Mouse (Mus musculus) forebrain, embryonic 13.5 days (tissue): ENCODE measurements around the gene Hist1h1a. TPM values are rescaled to one million over a fixed set of nuclear protein-coding genes. Genes with fewer than 3 reads are reported as not detected.

Source experiments
- ATAC-seq: fragments of 200-750 bp; cut with Nextera tagmentation; 2 replicates; pipeline ENCODE4 v1.8.0; 2017
- H3K27ac ChIP-seq: fragments of 300-500 bp; sonication (generic); 2 replicates; pipeline ENCODE4 v1.5.1; 2015; ENCODE audit warnings: inconsistent platforms, mild to moderate bottlenecking, moderate library complexity
- H3K27me3 ChIP-seq: fragments of 300-500 bp; sonication (generic); 2 replicates; pipeline ENCODE4 v1.6.1; 2015; ENCODE audit warnings: mild to moderate bottlenecking, inconsistent platforms
- H3K36me3 ChIP-seq: fragments of 300-500 bp; sonication (generic); 2 replicates; pipeline ENCODE4 v1.6.1; 2015; ENCODE audit warnings: mild to moderate bottlenecking, inconsistent platforms; ENCODE audit not compliant: poor library complexity, severe bottlenecking
- H3K4me1 ChIP-seq: fragments of 300-500 bp; sonication (generic); 2 replicates; pipeline ENCODE4 v1.6.1; 2015; ENCODE audit warnings: inconsistent platforms
- H3K4me2 ChIP-seq: fragments of 300-500 bp; sonication (generic); 2 replicates; pipeline ENCODE4 v1.6.1; 2015; ENCODE audit warnings: inconsistent platforms, mild to moderate bottlenecking, moderate library complexity
- H3K4me3 ChIP-seq: fragments of 300-500 bp; sonication (generic); 2 replicates; pipeline ENCODE4 v1.5.1; 2015; ENCODE audit warnings: mild to moderate bottlenecking, inconsistent platforms
- H3K9ac ChIP-seq: fragments of 300-500 bp; sonication (generic); 2 replicates; pipeline ENCODE4 v1.6.1; 2015; ENCODE audit warnings: mild to moderate bottlenecking, inconsistent platforms
- H3K9me3 ChIP-seq: fragments of 300-500 bp; sonication (generic); replicated peaks from 2 replicates; pipeline ENCODE4 v1.6.1; 2016; ENCODE audit warnings: inconsistent platforms
- WGBS: fragments of 180-500 bp; shearing (Covaris S2); methylation state at CpG from one replicate; pipeline ENCODE4 v1.1.7; 2015; 5-methylcytosine and 5-hydroxymethylcytosine counted together
- polyA plus RNA-seq: library from polyadenylated mRNA; unstranded; fragments of >200 nt; fragmentation: Nextera tagmentation; extraction: Ambion mirVana; gene quantifications from 2 replicates; pipeline ENCODE4 v1.2.1, GENCODE M21; 2015

The Hist1h1a gene
- polyA plus RNA-seq, 1 experiment from 2014 or later: 4.6 TPM

DNA sequence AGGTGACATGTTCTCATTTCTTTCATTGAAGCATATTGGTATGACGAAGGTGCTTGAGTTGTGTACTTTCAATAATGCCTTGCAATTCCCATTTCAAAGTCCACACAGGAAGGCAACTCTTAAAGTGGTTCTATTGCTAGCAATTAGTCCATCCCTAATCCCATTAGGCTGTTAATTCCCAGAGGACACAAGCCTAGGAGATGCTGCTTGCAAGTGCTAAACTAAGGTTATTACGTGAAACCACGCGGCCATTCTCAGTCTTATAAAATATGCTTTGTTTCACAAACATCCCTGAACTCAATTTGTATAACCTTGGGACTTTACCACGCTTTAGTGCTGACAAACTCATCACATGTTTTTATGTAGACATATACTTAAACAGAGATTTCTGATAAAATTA is 26.4 kb upstream of the Hist1h1a start:
- peaks cover 20% of the 10 kb centered on the region for H3K4me1 ChIP-seq
- H3K36me3 ChIP-seq: no peaks in the 10 kb centered on the region
- H3K27ac ChIP-seq: no peak overlapping the region
- H3K9ac ChIP-seq: no peak overlapping the region
- H3K4me3 ChIP-seq: no peak overlapping the region
- H3K27me3 ChIP-seq: no peaks in the 10 kb centered on the region
- ATAC-seq: no peak
- 84% methylated on average over 5 of the region's 5 CpGs for WGBS
- no peak overlapping the region for H3K4me2 ChIP-seq
- H3K9me3 ChIP-seq: no peaks in the 10 kb centered on the region

DNA sequence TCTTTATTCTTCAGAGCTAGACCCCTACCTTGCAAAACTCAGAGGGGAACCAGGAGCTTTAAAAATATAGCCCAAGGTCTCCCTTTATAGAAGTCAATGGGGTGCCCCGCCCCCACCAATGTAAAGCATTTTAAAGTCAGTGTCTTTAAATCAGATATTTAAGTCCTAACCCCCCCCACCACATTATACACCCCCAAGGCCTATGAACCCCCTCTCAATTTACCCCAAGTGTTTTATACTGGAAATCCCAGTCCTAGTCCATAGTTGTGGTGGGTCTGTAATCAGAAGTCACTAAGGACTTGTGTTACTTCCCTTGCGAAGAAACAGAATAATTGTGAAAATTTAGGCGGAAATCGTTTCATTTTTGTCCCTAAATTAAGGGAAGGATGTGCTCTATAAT is 25.4 kb upstream of the Hist1h1a start:
- H3K4me1 ChIP-seq: peaks cover 20% of the 10 kb centered on the region
- no peak for ATAC-seq
- WGBS: 18% methylated on average over 4 of the region's 4 CpGs
- H3K4me3 ChIP-seq: no peak overlapping the region
- no peaks in the 10 kb centered on the region for H3K27me3 ChIP-seq
- no peaks in the 10 kb centered on the region for H3K9me3 ChIP-seq
- peak overlapping the region; percentile 92 for H3K9ac ChIP-seq
- H3K27ac ChIP-seq: peak overlapping the region; percentile 98
- H3K4me2 ChIP-seq: peak overlapping the region; percentile 98
- no peaks in the 10 kb centered on the region for H3K36me3 ChIP-seq

DNA sequence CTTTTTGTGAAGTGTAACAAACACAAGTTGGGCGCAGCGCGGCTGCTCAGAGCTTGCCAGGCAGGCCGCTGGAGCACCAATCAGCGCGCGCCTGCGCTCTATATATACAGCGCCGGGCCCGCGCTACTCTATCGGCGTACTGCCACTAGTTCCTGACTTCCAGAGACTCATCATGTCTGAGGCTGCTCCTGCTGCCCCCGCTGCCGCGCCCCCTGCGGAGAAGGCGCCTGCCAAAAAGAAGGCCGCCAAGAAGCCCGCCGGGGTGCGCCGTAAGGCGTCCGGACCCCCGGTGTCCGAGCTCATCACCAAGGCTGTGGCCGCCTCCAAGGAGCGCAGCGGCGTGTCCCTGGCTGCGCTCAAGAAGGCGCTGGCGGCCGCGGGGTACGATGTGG is 24.8 kb upstream of the Hist1h1a start, which contains the start of gene Hist1h1c:
Gene Hist1h1c, plus strand, starts transcription at position 132 of the 392 bp plus-strand sequence.
- Histone ChIP-seq H3K9ac (peak within 1 kb of the TSS; percentile 92), H3K4me3 (peak within 1 kb of the TSS; percentile 57), H3K27ac (peak within 1 kb of the TSS; percentile 98), H3K27me3 (no peaks in the 10 kb centered on the region), H3K9me3 (no peaks in the 10 kb centered on the region), H3K4me1 (peaks cover 20% of the 10 kb centered on the region), H3K36me3 (no peaks in the 10 kb centered on the region), H3K4me2 (peak within 1 kb of the TSS; percentile 98)
- under 1% methylated on average over 38 of the region's 38 CpGs for WGBS
- ATAC-seq: peak; percentile 97

DNA sequence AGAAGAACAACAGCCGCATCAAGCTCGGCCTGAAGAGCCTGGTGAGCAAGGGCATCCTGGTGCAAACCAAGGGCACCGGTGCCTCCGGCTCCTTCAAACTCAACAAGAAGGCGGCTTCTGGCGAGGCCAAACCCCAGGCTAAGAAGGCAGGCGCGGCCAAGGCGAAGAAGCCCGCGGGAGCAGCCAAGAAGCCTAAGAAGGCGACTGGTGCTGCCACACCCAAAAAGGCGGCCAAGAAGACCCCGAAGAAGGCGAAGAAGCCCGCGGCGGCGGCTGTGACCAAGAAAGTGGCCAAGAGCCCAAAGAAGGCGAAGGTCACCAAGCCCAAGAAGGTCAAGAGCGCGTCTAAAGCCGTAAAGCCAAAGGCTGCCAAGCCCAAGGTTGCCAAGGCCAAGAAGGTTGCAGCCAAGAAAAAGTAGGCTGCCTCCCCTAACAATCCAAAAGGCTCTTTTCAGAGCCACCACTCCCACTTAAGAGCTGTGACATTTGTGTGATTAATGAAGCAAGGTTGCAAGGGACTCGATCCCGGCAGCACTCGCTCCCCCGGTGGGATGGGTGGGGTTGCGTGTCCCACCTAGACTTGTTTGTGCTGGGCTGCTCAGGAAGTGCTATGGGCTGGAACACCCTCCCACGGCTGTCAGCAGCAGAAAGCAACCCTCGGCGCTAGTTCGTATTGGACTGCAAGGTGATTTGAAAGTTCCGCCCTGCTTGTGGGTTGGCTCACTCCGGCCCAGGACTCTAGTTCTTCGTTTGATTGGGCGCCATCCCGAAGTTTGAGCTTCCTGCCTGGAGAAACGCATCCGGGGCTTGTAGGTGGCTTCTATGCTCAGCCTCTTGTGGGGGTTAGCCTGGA is 24.2 kb upstream of the Hist1h1a start:
- H3K4me1 ChIP-seq: peaks cover 21% of the 10 kb centered on the region
- no peaks in the 10 kb centered on the region for H3K36me3 ChIP-seq
- peak overlapping the region; percentile 98 for H3K27ac ChIP-seq
- no peaks in the 10 kb centered on the region for H3K27me3 ChIP-seq
- peak; percentile 90 for ATAC-seq
- no peaks in the 10 kb centered on the region for H3K9me3 ChIP-seq
- H3K9ac ChIP-seq: peak overlapping the region; percentile 92
- peak overlapping the region; percentile 98 for H3K4me2 ChIP-seq
- H3K4me3 ChIP-seq: peak overlapping the region; percentile 57
- WGBS: 1% methylated on average over 39 of the region's 39 CpGs

DNA sequence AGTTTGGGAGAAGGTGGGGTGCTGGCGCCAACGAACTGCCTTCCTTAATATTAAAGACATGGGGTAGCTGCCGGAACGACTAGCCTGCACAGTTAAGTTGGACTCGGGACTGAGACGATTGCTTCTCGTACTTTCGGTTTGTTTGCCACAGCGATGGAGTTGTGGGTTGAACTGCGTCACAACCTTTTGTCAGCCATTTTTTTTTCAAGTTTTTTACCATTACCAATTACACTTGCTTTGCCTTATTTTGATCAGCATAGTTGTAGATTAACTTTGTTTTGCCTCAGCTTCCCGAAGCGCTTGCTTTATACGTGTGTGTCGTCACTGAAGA is 23.6 kb upstream of the Hist1h1a start:
- Histone ChIP-seq H3K36me3 (no peaks in the 10 kb centered on the region), H3K4me2 (peak overlapping the region; percentile 98), H3K9me3 (no peaks in the 10 kb centered on the region), H3K4me3 (peak overlapping the region; percentile 57), H3K9ac (peak overlapping the region; percentile 92), H3K4me1 (peaks cover 25% of the 10 kb centered on the region), H3K27ac (peak overlapping the region; percentile 98), H3K27me3 (no peaks in the 10 kb centered on the region)
- no peak for ATAC-seq
- WGBS: 1% methylated on average over 14 of the region's 14 CpGs

DNA sequence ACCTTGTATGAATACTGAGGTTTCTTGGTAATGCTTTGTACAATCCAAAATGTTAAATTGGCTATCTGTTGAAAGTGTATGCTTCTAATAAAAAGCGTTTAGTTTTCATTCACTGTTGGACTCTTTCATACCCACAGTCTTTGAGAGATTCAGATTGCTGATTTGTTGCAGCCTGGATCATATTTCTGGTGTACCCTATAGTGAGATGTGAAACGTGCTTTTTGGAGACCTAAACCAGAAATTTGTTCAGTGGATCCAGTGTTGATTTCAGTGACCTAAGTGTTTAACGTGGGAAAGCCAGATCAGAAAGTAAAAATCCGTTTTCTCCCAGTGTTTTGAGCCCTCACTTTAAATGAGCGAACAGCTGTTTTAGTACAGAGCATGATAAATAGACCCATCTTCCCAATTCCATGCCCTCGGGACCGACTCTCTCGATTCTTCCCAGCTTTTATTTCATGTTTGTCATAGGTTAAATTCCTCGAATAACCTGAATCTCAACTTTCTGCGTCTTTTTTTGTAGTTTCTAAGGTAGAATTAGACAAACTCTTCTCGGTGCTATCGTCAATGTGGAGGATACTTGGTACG is 23.1 kb upstream of the Hist1h1a start:
- H3K4me1 ChIP-seq: peaks cover 25% of the 10 kb centered on the region
- peak overlapping the region; percentile 98 for H3K27ac ChIP-seq
- ATAC-seq: no peak
- H3K27me3 ChIP-seq: no peaks in the 10 kb centered on the region
- peak overlapping the region; percentile 57 for H3K4me3 ChIP-seq
- 40% methylated on average over 13 of the region's 13 CpGs for WGBS
- no peaks in the 10 kb centered on the region for H3K9me3 ChIP-seq
- H3K9ac ChIP-seq: peak overlapping the region; percentile 92
- no peaks in the 10 kb centered on the region for H3K36me3 ChIP-seq
- H3K4me2 ChIP-seq: peak overlapping the region; percentile 98

DNA sequence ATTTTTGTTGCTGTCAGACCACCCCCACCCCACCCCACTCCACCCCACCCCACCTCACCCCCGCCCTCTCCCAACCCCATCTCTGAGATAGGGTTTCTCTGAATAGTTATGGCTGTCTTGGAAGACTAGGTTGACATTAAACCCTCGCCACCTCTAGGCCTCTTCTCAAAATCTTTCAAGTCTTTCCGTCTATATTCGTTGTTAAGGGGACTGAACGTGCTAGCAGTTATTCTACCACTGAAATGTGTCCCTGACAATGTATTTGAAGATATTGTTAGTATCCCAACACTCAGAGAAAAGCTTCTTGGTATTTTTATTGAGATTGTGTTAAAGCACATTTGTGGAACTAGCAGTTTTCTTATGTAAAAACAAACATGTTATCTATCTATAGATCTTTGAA is 22.6 kb upstream of the Hist1h1a start:
- Histone ChIP-seq H3K9me3 (no peaks in the 10 kb centered on the region), H3K36me3 (no peaks in the 10 kb centered on the region), H3K27me3 (no peaks in the 10 kb centered on the region), H3K9ac (no peak overlapping the region), H3K4me3 (no peak overlapping the region), H3K4me1 (peaks cover 25% of the 10 kb centered on the region), H3K27ac (no peak overlapping the region), H3K4me2 (peak overlapping the region; percentile 98)
- no peak for ATAC-seq
- 72% methylated on average over 5 of the region's 5 CpGs for WGBS

DNA sequence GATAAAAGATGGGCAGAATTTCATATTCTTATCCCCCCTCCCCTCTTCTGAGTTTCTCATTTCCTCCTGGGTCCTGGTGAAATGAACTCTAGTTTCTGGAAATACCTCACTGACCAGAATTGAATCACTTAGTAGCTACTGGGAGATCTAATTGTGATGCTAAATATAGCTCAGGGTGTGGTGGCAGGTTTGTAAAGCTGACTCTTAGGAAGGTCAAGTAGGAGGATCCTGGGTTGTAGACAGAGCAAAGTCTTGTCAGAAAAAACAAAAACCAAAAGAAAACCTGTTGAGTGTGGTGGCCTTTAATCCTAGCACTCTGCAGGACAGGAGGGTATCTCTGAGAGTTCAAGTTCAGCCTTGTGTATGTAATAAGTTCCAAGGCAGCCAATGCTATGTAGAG is 21.5 kb upstream of the Hist1h1a start:
- no peak overlapping the region for H3K4me3 ChIP-seq
- ATAC-seq: no peak
- no peaks in the 10 kb centered on the region for H3K36me3 ChIP-seq

DNA sequence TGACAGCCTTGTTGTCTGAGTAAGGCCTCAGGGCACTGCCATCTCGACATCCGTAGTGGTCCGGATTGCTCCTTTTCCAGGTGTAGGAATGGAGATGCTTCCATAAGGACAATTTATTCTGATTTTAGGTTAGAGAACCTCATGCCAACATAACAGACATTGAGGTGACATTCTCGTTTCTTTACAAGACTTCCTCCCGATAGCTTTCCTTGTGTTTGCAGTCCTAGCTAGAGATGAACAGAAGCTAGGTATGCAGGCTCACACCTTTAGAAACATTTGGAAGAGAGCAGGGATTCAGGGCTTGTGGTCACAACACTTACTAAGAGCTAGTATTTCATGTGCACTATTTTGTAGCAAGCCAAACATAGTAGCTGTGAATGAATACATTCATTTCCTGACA is 20.3 kb upstream of the Hist1h1a start:
- Histone ChIP-seq H3K9me3 (no peaks in the 10 kb centered on the region), H3K9ac (no peak overlapping the region), H3K4me3 (no peak overlapping the region), H3K27ac (peak overlapping the region; percentile 21; the same call in 1 of the 2 replicates), H3K27me3 (no peaks in the 10 kb centered on the region), H3K36me3 (no peaks in the 10 kb centered on the region), H3K4me2 (no peak overlapping the region), H3K4me1 (peaks cover 35% of the 10 kb centered on the region)
- 84% methylated on average over 5 of the region's 5 CpGs for WGBS
- ATAC-seq: no peak

More for the DNA sequence above, 21.5 kb upstream of the Hist1h1a start:
- no peak overlapping the region for H3K27ac ChIP-seq
- no peak overlapping the region for H3K9ac ChIP-seq
- H3K9me3 ChIP-seq: no peaks in the 10 kb centered on the region
- no peak overlapping the region for H3K4me2 ChIP-seq
- no peaks in the 10 kb centered on the region for H3K27me3 ChIP-seq
- H3K4me1 ChIP-seq: peaks cover 26% of the 10 kb centered on the region

DNA sequence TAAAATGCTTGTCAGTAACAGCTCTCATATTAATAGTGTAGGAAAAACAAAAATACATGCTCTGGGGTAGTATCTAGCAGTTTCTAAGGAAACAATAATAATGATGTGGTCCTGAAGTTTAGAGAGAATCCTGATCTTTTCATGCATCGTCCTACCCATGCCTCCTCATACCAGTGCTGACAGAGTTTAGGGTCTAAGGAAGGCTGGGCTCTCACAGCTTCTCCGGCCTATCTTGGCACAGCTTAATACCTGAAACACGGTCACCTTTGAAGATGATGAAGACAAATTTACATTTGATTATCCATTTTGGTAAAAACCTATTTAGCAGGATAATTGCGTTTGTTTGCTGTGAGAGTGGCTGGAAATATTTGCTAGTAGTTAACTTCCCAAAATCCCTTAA is 19.5 kb upstream of the Hist1h1a start:
- 39% methylated on average over 4 of the region's 4 CpGs for WGBS
- Histone ChIP-seq H3K9me3 (no peaks in the 10 kb centered on the region), H3K27me3 (no peaks in the 10 kb centered on the region), H3K4me2 (peak overlapping the region; percentile 67), H3K9ac (peak overlapping the region; percentile 60; the same call in 1 of the 2 replicates), H3K4me1 (peaks cover 40% of the 10 kb centered on the region), H3K36me3 (no peaks in the 10 kb centered on the region), H3K27ac (peak overlapping the region; percentile 86), H3K4me3 (no peak overlapping the region; the same call in 1 of the 2 replicates)
- no peak for ATAC-seq

DNA sequence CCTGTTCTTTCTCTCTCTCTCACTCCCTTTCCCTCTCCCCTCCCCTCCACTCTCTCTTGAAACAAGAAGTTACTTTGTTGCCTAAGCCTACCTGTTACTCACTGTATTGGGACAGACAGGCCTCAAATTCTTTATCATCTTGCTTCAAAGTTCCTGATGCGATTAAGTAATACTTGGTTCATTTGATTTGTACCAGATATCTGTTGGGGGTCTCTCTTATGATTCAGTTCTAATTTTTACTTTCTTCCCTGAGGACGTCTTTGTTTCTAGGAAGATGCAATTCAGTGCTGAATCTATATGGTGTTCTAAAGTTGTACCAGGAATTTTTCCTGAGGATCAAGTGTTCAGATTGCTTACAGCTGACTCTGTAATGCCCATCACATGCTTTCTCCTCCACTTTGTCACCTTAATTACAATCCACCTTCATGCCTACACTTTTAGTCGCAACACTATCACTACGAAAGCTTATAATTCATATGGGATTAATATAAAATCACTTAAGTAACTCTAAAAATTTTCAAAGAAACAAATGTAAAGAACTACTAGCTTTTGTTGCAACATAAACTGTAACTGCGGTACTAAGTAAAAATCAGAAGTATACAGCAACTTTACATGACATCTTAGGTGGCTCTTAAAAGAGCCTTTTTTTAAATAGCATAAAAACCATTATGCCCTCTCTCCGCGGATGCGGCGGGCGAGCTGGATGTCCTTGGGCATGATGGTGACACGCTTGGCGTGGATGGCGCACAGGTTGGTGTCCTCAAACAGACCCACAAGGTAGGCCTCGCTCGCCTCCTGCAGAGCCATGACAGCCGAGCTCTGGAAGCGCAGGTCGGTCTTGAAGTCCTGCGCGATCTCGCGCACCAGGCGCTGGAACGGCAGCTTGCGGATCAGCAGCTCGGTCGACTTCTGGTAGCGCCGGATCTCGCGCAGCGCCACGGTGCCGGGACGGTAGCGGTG is 18.8 kb upstream of the Hist1h1a start:
- Histone ChIP-seq H3K27ac (peak overlapping the region; percentile 86), H3K4me2 (peak overlapping the region; percentile 67), H3K4me1 (peaks cover 34% of the 10 kb centered on the region), H3K4me3 (peak overlapping the region; percentile 40), H3K9me3 (no peaks in the 10 kb centered on the region), H3K27me3 (no peaks in the 10 kb centered on the region), H3K36me3 (no peaks in the 10 kb centered on the region), H3K9ac (peak overlapping the region; percentile 60)
- no peak for ATAC-seq
- WGBS: under 1% methylated on average over 13 of the region's 36 CpGs
